7 mouse cellular contexts compared by ENCODE assay signal in the genomic region with DNA sequence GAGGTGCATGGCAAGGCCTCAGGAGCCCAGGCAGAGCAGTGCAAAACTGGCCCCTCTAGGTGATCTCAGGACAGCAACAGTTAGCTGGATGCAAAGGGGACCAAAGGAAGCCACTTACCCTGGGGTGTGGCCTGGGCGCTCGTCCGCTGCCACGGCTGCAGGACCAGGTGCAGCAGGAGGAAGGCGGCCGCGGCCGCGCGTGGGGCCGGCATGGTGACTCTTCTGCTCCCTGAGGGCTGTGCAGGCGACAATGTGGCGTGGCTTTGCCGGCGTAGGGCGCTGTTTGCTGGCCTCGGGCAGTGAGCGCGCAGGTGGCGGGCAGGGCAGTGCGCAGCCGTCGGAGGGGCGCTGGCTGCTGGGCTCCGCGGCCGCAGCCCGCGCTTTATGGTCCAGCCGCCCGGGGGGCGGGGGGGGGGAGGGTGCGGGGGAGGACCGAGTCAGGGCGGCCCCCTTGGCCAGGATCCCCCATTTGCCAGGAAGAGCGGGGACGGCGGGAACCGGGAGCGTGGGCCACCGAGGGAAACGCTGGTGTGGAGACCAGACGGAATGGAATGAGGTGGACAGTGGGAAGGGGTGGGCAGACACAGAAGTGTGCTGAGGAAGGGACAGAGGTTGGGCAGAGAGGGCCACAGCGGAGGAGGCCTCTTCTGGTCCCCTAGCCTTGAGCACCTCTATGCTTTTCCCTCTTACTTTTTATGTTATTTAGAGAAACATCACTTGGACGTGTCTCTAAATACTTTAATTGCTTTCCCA. TPM values are rescaled to one million over a fixed set of nuclear protein-coding genes. Genes with fewer than 3 reads are reported as not detected.
A peak's percentile ranks its signal among the peaks of the same experiment; 100 is the strongest.
DNase-seq lines count a peak whose midpoint lies in the region; ATAC-seq lines count a peak whose summit lies in the region.

A gene (minus strand): TSS at position 357 of the 753 bp plus-strand sequence.

- 4% methylated on average over 41 of the region's 45 CpGs for WGBS in forebrain, embryonic 16.5 days
- 6% methylated on average over 42 of the region's 45 CpGs for WGBS in intestine, embryonic 14.5 days
- 9% methylated on average over 36 of the region's 45 CpGs for WGBS in midbrain, embryonic 10.5 days

- peak; percentile 54 for ATAC-seq in forebrain, embryonic 16.5 days
- ATAC-seq in intestine, embryonic 14.5 days (replicated peaks; ENCODE audit: low FRiP score, low TSS enrichment, low read depth) = no peak; the same call in 1 of the 2 replicates

- H3K4me2 ChIP-seq in forebrain, embryonic 16.5 days (ENCODE audit: low read length) = peak within 1 kb of the TSS; percentile 58
- peak within 1 kb of the TSS; percentile 48 for H3K4me2 ChIP-seq in intestine, embryonic 14.5 days (ENCODE audit: low read length)

- no peaks in the 10 kb centered on the region for H3K9me3 ChIP-seq in forebrain, embryonic 16.5 days (ENCODE audit: control insufficient read depth, low read length)
- no peaks in the 10 kb centered on the region for H3K9me3 ChIP-seq in intestine, embryonic 14.5 days (ENCODE audit: control insufficient read depth, low read length)
- no peaks in the 10 kb centered on the region for H3K9me3 ChIP-seq in midbrain, embryonic 10.5 days (replicated peaks)

- H3K4me1 ChIP-seq in forebrain, embryonic 16.5 days (replicated peaks; ENCODE audit: control insufficient read depth, insufficient read depth, low read length) = peaks cover 6% of the 10 kb centered on the region; the same call in 1 of the 2 replicates
- no peaks in the 10 kb centered on the region; the same call in 1 of the 2 replicates for H3K4me1 ChIP-seq in intestine, embryonic 14.5 days (replicated peaks; ENCODE audit: control insufficient read depth, insufficient read depth, low read length)
- peaks cover 7% of the 10 kb centered on the region for H3K4me1 ChIP-seq in midbrain, embryonic 10.5 days

- peaks cover 11% of the 10 kb centered on the region for H3K27me3 ChIP-seq in forebrain, embryonic 16.5 days (replicated peaks; ENCODE audit: control insufficient read depth, insufficient read depth, low read length)
- no peaks in the 10 kb centered on the region; the same call in 1 of the 2 replicates for H3K27me3 ChIP-seq in intestine, embryonic 14.5 days (replicated peaks; ENCODE audit: control insufficient read depth, insufficient read depth, low read length)
- peaks cover 42% of the 10 kb centered on the region for H3K27me3 ChIP-seq in midbrain, embryonic 10.5 days (ENCODE audit: low read depth, poor library complexity, severe bottlenecking)

- DNase-seq in left cerebral cortex, adult 8-10 months (ENCODE audit: low spot score in 2 of 2) = no peak
- DNase-seq in left cerebral cortex, adult 18-20 months (ENCODE audit: low spot score in 2 of 2) = no peak
- DNase-seq in intestine, embryonic 14.5 days (ENCODE audit: low spot score) = peak; percentile 65
- DNase-seq in midbrain, embryonic 10.5 days (ENCODE audit: low spot score) = peak; percentile 47
- no peak for DNase-seq in thymus, adult 18-20 months
- no peak for DNase-seq in adipocyte (ENCODE audit: low spot score)

- H3K9ac ChIP-seq in forebrain, embryonic 16.5 days (replicated peaks; ENCODE audit: low read depth, low read length) = peak within 1 kb of the TSS; percentile 12; the same call in 1 of the 2 replicates
- peak within 1 kb of the TSS; percentile 3; the same call in 1 of the 2 replicates for H3K9ac ChIP-seq in intestine, embryonic 14.5 days (ENCODE audit: low read length)

- H3K36me3 ChIP-seq in forebrain, embryonic 16.5 days (ENCODE audit: control insufficient read depth, insufficient read depth) = no peaks in the 10 kb centered on the region
- no peaks in the 10 kb centered on the region for H3K36me3 ChIP-seq in intestine, embryonic 14.5 days (ENCODE audit: control insufficient read depth, insufficient read depth, low read length)
- H3K36me3 ChIP-seq in midbrain, embryonic 10.5 days = no peaks in the 10 kb centered on the region

- no peak within 1 kb of the TSS for H3K27ac ChIP-seq in forebrain, embryonic 16.5 days (ENCODE audit: low read length)
- H3K27ac ChIP-seq in intestine, embryonic 14.5 days (ENCODE audit: low read depth) = no peak within 1 kb of the TSS
- peak within 1 kb of the TSS; percentile 75 for H3K27ac ChIP-seq in midbrain, embryonic 10.5 days (replicated peaks)

- peak within 1 kb of the TSS; percentile 28 for H3K4me3 ChIP-seq in forebrain, embryonic 16.5 days (replicated peaks; ENCODE audit: low read length)
- peak within 1 kb of the TSS; percentile 27 for H3K4me3 ChIP-seq in intestine, embryonic 14.5 days (ENCODE audit: low read depth, low read length)
- peak within 1 kb of the TSS; percentile 55 for H3K4me3 ChIP-seq in midbrain, embryonic 10.5 days

RNA-seq across cellular contexts. Expression of the gene that starts here (rescaled TPM):
- 10 to 100 TPM; 11.1 to 16.7 (median 13.9) TPM for total RNA-seq in left cerebral cortex, adult 8-10 months (2022)
- 1 to 10 TPM; 4.6 to 9.1 TPM for total RNA-seq in left cerebral cortex, adult 18-20 months (2021)
- 0.86 and 1.0 TPM in 2 replicates for polyA plus RNA-seq in forebrain, embryonic 16.5 days (2015; fragmentation: Nextera tagmentation; extraction: Ambion mirVana)
- 30.2 and 37.1 TPM in 2 replicates for polyA plus RNA-seq in intestine, embryonic 14.5 days (2014; fragmentation: Nextera tagmentation; extraction: Ambion mirVana)
- polyA plus RNA-seq in midbrain, embryonic 10.5 days (2016; fragmentation: Nextera tagmentation; extraction: Ambion mirVana) = 1.4 and 1.5 TPM in 2 replicates

Comparison
In these comparisons a context has a peak if more than half of its experiments do, and no peak if none do; other contexts are left out.
1. RNA of the gene that starts here (polyA plus RNA-seq): 30.2 to 37.1 TPM in intestine, embryonic 14.5 days; 1.4 to 1.5 TPM in midbrain, embryonic 10.5 days and 0.86 to 1.0 TPM in forebrain, embryonic 16.5 days; every median in the first group is over 10 times any median in the second.
2. DNase-seq: peak in intestine, embryonic 14.5 days (single experiment) and midbrain, embryonic 10.5 days (single experiment); none in left cerebral cortex, adult 8-10 months (0 of 2), left cerebral cortex, adult 18-20 months (0 of 2), thymus, adult 18-20 months (0 of 2) and adipocyte (single experiment).
3. Peak in every context shown above with its lines, with median percentiles within 50 percentile points of each other: H3K4me3 ChIP-seq.